Mouse (Mus musculus) gastrocnemius, postnatal 14 days (tissue): ENCODE data around the gene Ctc1. TPM values are rescaled to one million over a fixed set of nuclear protein-coding genes. Genes with fewer than 3 reads are reported as not detected.

Experiments used
- DNase-seq: peaks from one replicate; pipeline ENCODE4 v3.0.0; 2021; ENCODE audit warnings: mixed read lengths
- intact Hi-C: fragments of 180-260 bp; cut with DNase I; formaldehyde crosslinking; loops from one replicate; pipeline ENCODE4 v1.15.1; 2025; ENCODE audit warnings: low total_unique reads
- microRNA-seq, 2 experiments: library from miRNA; unstranded; fragments of <30 nt; microRNA quantifications; one replicate each; pipeline ENCODE4 v1.2.0; 2021
- total RNA-seq, 2 experiments: library from RNA; stranded (reverse); gene quantifications; 2 replicates each; pipeline ENCODE4 v1.2.3; 2021

Gene Ctc1
- total RNA-seq, 2 experiments from 2014 or later, result 7.5 to 8.1 TPM

GRCm38 (mm10) chr11:69078041-69078440 is 62.3 kb downstream of the Ctc1 start:
- DNase-seq, result no peak

GRCm38 (mm10) chr11:69078805-69079438 is 63.2 kb downstream of the Ctc1 start:
- DNase-seq, result peak; percentile 31

More at GRCm38 (mm10) chr11:69078041-69078440, 62.3 kb downstream of the Ctc1 start:
- intact Hi-C loops, result no loop called here

DNA sequence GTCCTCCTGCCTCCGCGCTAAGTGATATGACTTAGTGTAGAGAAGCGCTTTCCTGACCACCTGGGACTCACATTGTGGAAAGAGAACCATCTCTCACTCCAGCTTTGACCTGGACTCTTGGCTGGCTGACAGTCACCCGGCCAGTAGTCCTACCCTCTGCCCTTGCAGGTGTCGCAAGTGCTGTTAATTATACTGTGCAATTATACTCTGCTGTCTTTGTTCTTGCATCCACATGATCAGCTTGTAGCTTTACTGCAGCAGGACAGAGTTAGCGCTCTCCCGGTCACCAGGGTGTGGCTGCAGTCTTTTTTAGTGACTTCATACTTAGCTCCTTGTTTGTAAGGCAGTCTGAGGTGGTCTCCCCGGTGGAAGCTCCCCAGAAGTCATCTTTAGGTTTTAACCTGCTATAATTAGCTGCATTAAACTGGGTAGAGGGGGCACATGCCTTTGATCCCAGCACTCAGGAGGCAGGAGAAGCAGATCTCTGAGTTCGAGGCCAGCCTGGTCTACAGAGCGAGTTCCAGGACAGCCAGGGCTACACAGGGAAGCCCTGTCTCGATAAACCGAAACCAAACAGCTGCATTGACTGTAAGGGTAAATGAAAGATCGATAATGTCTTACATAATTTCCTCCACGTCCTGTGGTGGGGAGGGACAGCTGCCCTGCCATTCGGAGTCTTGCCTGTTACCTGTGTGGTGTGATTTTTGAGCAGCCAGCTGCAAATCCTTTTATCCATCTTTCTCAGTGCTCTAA is 64.6 kb downstream of the Ctc1 start:
- DNase-seq, result no peak
- intact Hi-C loops, result no loop called here

More at GRCm38 (mm10) chr11:69078805-69079438, 63.2 kb downstream of the Ctc1 start:
- intact Hi-C loops, result no loop called here

GRCm38 (mm10) chr11:69080855-69081222 is 65.1 kb downstream of the Ctc1 start:
- no peak for DNase-seq
- intact Hi-C loops, result no loop called here

- no peak for DNase-seq
- intact Hi-C loops, result no loop called here
Observed at GRCm38 (mm10) chr11:69081613-69082012, 65.9 kb downstream of the Ctc1 start.

- intact Hi-C loops, result no loop called here
- no peak for DNase-seq
Observed at GRCm38 (mm10) chr11:69085608-69086007, 69.9 kb downstream of the Ctc1 start.

Small RNA genes lying within 50 kb of the gene (microRNA-seq; reads per million reads assigned to microRNA genes)
- gene Mir3062, result 0 to 0.64 reads per million in 2 experiments

Other genes starting within 250 kb of the Ctc1 start
- gene Ndel1, start 144.1 kb upstream of the Ctc1 start, total RNA-seq, result 10 to 100 TPM; 54.3 to 61.1 TPM
- gene Rnf222, start 127.4 kb upstream of the Ctc1 start, total RNA-seq, result not detected
- gene Rpl26, start 114.3 kb upstream of the Ctc1 start, total RNA-seq, result 100 to 1,000 TPM; 791 to 878 TPM
- gene Odf4, start 88.8 kb upstream of the Ctc1 start, total RNA-seq, result not detected
- 10 to 100 TPM; 10.7 to 13.8 TPM for gene Arhgef15, start 58.4 kb upstream of the Ctc1 start, total RNA-seq
- 1 to 10 TPM; 4.3 to 5.7 TPM for gene Slc25a35, start 47.8 kb upstream of the Ctc1 start, total RNA-seq
- 10 to 100 TPM; 54.2 to 57.7 TPM for gene Rangrf, start 40.7 kb upstream of the Ctc1 start, total RNA-seq
- 1 to 10 TPM; 5.6 to 7.3 TPM for gene Pfas, start 7.5 kb upstream of the Ctc1 start, total RNA-seq
- 1 to 10 TPM; 4.2 to 4.4 TPM for gene Aurkb, start 29.7 kb downstream of the Ctc1 start, total RNA-seq
- gene Borcs6, start 43.8 kb downstream of the Ctc1 start, total RNA-seq, result 10 to 100 TPM; 13.5 to 14.3 TPM
- 1 to 10 TPM; 2.9 to 4.7 TPM for gene Tmem107, start 54.9 kb downstream of the Ctc1 start, total RNA-seq
- gene Vamp2, start 72.6 kb downstream of the Ctc1 start, total RNA-seq, result 10 to 100 TPM; 37.9 to 39.7 TPM
- gene Per1, start 79.3 kb downstream of the Ctc1 start, total RNA-seq, result 10 to 100 TPM; 22.1 to 77.5 TPM
- under 1 TPM in 1 of 2 experiments, not detected in 1; 0.10 TPM for gene Hes7, start 104.5 kb downstream of the Ctc1 start, total RNA-seq
- under 1 TPM in 1 of 2 experiments, not detected in 1; 0.18 TPM for gene 9130213A22Rik, start 106.7 kb downstream of the Ctc1 start, total RNA-seq
- not detected for gene Aloxe3, start 110.0 kb downstream of the Ctc1 start, total RNA-seq
- gene Alox12b, start 141.1 kb downstream of the Ctc1 start, total RNA-seq, result not detected
- gene Alox8, start 181.9 kb downstream of the Ctc1 start, total RNA-seq, result not detected
- gene Gucy2e, start 221.1 kb downstream of the Ctc1 start, total RNA-seq, result not detected